Mouse (Mus musculus): ENCODE measurements around the gene Rnf114.

DNA sequence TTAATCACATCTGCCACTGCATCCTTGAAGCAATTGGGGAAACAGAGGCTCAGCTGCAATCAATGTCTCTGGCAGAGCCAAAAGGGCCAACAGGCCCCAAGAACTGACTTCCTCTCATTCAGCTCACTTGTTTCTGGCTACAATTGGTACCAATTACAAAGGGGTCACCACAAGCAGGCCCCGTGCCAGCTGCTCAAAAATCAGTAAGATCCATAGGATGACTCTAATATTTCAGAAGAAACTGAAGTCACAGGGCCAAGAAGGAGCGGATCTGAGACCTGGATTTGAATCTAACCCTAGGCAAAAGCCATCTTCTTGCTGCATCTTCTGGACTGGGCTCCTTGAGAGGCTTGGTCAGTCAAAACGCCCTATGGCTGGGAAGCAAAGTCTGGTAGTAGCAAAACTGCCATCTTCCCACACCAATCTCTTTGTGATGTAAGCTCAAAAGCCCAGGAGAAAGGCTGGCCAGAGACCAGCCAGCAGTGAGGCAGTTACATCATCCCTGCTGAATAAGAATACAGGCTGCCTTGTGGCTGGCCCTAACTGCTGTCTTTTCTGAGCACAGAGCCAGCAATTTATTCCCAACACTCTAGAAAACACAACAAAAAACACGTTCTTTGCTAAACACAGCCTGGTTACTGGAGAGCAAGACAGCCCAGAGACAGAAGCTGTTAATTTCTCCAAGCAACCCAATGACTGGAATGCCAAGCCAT, 1.5 kb upstream of the Rnf114 start:
- TF ChIP-seq ZC3H11A (IDR thresholded peaks at IDR 0.05; ENCODE audit: borderline replicate concordance, low read depth, low read length) (no peak), HCFC1 (IDR thresholded peaks at IDR 0.05; ENCODE audit: borderline replicate concordance, insufficient read depth, low read length) (no peak)

Data from ES-E14 (cell line).